Mouse (Mus musculus): ENCODE measurements at regions not wholly inside any gene's neighbourhood (a gene's known extent, or its start where the extent isn't known, plus 50 kb on each side); places are given as distances from the start of the nearest gene placed in this dataset.

GRCm38 (mm10) chr4:95439834-95440233 lies 117.5 kb upstream of the Fggy start:
- TF ChIP-seq FOSL1 (IDR thresholded peaks at IDR 0.05; ENCODE audit: insufficient read depth, low read length, poor library complexity, severe bottlenecking) (peak; percentile 8), CTCF (IDR thresholded peaks at IDR 0.05; ENCODE audit: control insufficient read depth, insufficient read depth, insufficient read length) (no peak)
